Comparison of ENCODE assay signal across 27 mouse cellular contexts in genomic region chr4:55366014-55366413, GRCm38 (mm10). TPM values are rescaled to one million over a fixed set of nuclear protein-coding genes. Genes with fewer than 3 reads are reported as not detected.
DNase-seq lines count a peak whose midpoint lies in the region; ATAC-seq and TF ChIP-seq lines count a peak whose summit lies in the region.
"Had no signal": no experiment of that assay in that cellular context is flagged by ENCODE, and none has a peak within 500 bp of the region (broad histone marks: within the 10 kb centered on the region; RNA-seq: fewer than 3 reads in every experiment).

No protein-coding gene starts in this region.

- no peak overlapping the region for H3K9ac ChIP-seq in ES-E14 (ENCODE audit: insufficient read depth, low read depth, low read length, poor library complexity, severe bottlenecking)
- H3K9ac ChIP-seq in liver, embryonic 12.5 days, result no peak overlapping the region
- H3K9ac ChIP-seq: embryonic facial prominence, embryonic 12.5 days; hindbrain, embryonic 15.5 days; intestine, embryonic 15.5 days; limb, embryonic 15.5 days; liver, embryonic 14.5 days; midbrain, embryonic 13.5 days; stomach, embryonic 15.5 days had no signal

- no peaks in the 10 kb centered on the region for H3K9me3 ChIP-seq in ES-E14 (ENCODE audit: control insufficient read depth, insufficient read depth, low read depth, low read length)
- no peaks in the 10 kb centered on the region for H3K9me3 ChIP-seq in liver, embryonic 12.5 days (replicated peaks)
- H3K9me3 ChIP-seq: embryonic facial prominence, embryonic 12.5 days; hindbrain, embryonic 15.5 days; intestine, embryonic 15.5 days; limb, embryonic 10.5 days; limb, embryonic 15.5 days; megakaryocyte, embryonic 14.5 days; stomach, embryonic 15.5 days had no signal

- peak; percentile 46 for DNase-seq in A20 (ENCODE audit: low read depth, low spot score)
- no peak for DNase-seq in ES-E14 (ENCODE audit: low read depth, low spot score)
- DNase-seq in gastrocnemius, postnatal 10 days, result no peak
- DNase-seq: adrenal gland, adult 8-10 months; cerebellum, adult 8-10 months; cerebellum, postnatal 25 days; heart, adult 18-20 months; heart, postnatal 4 days; kidney, adult 8-10 months; lung, adult 2 months; lung, postnatal 14 days had no signal

- peaks cover 10% of the 10 kb centered on the region for H3K36me3 ChIP-seq in ES-E14 (ENCODE audit: control insufficient read depth, insufficient read depth, low read length, poor library complexity, severe bottlenecking)
- peaks cover 47% of the 10 kb centered on the region for H3K36me3 ChIP-seq in liver, embryonic 12.5 days
- H3K36me3 ChIP-seq: intestine, embryonic 15.5 days had no signal

- no peaks in the 10 kb centered on the region for H3K27me3 ChIP-seq in liver, embryonic 12.5 days (replicated peaks)
- H3K27me3 ChIP-seq: embryonic facial prominence, embryonic 12.5 days; hindbrain, embryonic 15.5 days; intestine, embryonic 15.5 days; limb, embryonic 15.5 days; megakaryocyte, embryonic 14.5 days; midbrain, embryonic 13.5 days; stomach, embryonic 15.5 days had no signal

- peak; percentile 83 for ATAC-seq in granulocyte monocyte progenitor cell, adult 5-6 weeks (replicated peaks; ENCODE audit: poor library complexity, severe bottlenecking)
- 0 out of 2 replicates have a peak, but pooled peaks have one; percentile 50 for ATAC-seq in monocyte, adult 5-6 weeks (replicated peaks; ENCODE audit: insufficient number of reproducible peaks, low FRiP score, low TSS enrichment, poor library complexity, severe bottlenecking)
- no peak for ATAC-seq in liver, embryonic 12.5 days
- ATAC-seq in cerebellum, adult (ENCODE audit: insufficient number of reproducible peaks, low FRiP score, low TSS enrichment), result no peak
- ATAC-seq: forebrain, embryonic 14.5 days; intestine, embryonic 15.5 days; midbrain, embryonic 13.5 days had no signal

- WGBS in liver, embryonic 12.5 days (ENCODE audit: insufficient replicate concordance), result 35% methylated on average over 1 of the region's 1 CpGs

- no peak overlapping the region for H3K4me2 ChIP-seq in liver, embryonic 12.5 days
- H3K4me2 ChIP-seq: embryonic facial prominence, embryonic 12.5 days; heart, embryonic 11.5 days; hindbrain, embryonic 15.5 days; intestine, embryonic 15.5 days; limb, embryonic 15.5 days; midbrain, embryonic 13.5 days; stomach, embryonic 15.5 days had no signal

- no peak overlapping the region for H3K4me3 ChIP-seq in ES-E14 (ENCODE audit: insufficient read depth in 1 of 2, low read depth in 1 of 2, low read length in 2 of 2, poor library complexity in 1 of 2, severe bottlenecking in 1 of 2)
- H3K4me3 ChIP-seq in liver, embryonic 12.5 days, result no peak overlapping the region
- H3K4me3 ChIP-seq: embryonic facial prominence, embryonic 12.5 days; hindbrain, embryonic 15.5 days; intestine, embryonic 15.5 days; limb, embryonic 10.5 days; limb, embryonic 15.5 days; megakaryocyte, embryonic 14.5 days; midbrain, embryonic 13.5 days; stomach, embryonic 15.5 days had no signal

- H3K4me1 ChIP-seq in ES-E14 (ENCODE audit: control insufficient read depth in 2 of 2, insufficient read depth in 2 of 2, low read length in 2 of 2, poor library complexity in 1 of 2), result 0 out of 4 replicates have a peak, but pooled peaks cover 0 to 2% of the 10 kb centered on the region in 2 experiments
- no peaks in the 10 kb centered on the region for H3K4me1 ChIP-seq in liver, embryonic 12.5 days
- H3K4me1 ChIP-seq: embryonic facial prominence, embryonic 12.5 days; intestine, embryonic 15.5 days; limb, embryonic 10.5 days; stomach, embryonic 15.5 days had no signal

- H3K27ac ChIP-seq in ES-E14 (ENCODE audit: insufficient read depth, low read depth, low read length, poor library complexity, severe bottlenecking), result no peak overlapping the region
- H3K27ac ChIP-seq in liver, embryonic 12.5 days, result no peak overlapping the region
- H3K27ac ChIP-seq: embryonic facial prominence, embryonic 12.5 days; hindbrain, embryonic 15.5 days; intestine, embryonic 15.5 days; kidney, postnatal 0 days; limb, embryonic 10.5 days; limb, embryonic 15.5 days; liver, embryonic 14.5 days; midbrain, embryonic 13.5 days; stomach, embryonic 15.5 days had no signal

- in situ Hi-C loops in ES-E14 (cut with MboI; ENCODE audit: low sequenced_read_pairs in 2 of 2, unreplicated experiment in 2 of 2), result no loop called here

TF ChIP-seq in ES-E14, 5 proteins besides CTCF, POLR2A, EP300 and RAD21:
- TF ChIP-seq CHD2 (IDR thresholded peaks at IDR 0.05; ENCODE audit: low read depth, low read length), result no peak
- TF ChIP-seq ZNF384 (IDR thresholded peaks at IDR 0.05; ENCODE audit: low read depth, low read length), result 0 out of 2 replicates have a peak, but pooled peaks have one; percentile 16

RNA-seq across cellular contexts. Expression of gene Rad23b, which starts 16.2 kb away (rescaled TPM):
- total RNA-seq in ES-E14 (2012; rRNA removed), result 179 and 188 TPM in 2 replicates
- total RNA-seq in granulocyte monocyte progenitor cell, adult 5-6 weeks (2014; fragmentation: Nextera tagmentation), result 89.4 and 122 TPM in 2 replicates
- 203 and 269 TPM in 2 replicates for total RNA-seq in granulocyte monocyte progenitor cell, adult 5-6 weeks (2017)
- total RNA-seq in monocyte, adult 5-6 weeks (2017), result 78.7 to 109 TPM (median 79.7 TPM) in 3 replicates
- 100 to 1,000 TPM; 122 to 131 TPM for total RNA-seq in gastrocnemius, postnatal 10 days (2021)
- polyA plus RNA-seq in liver, embryonic 12.5 days (2016; fragmentation: Nextera tagmentation; extraction: Ambion mirVana), result 65.0 and 65.6 TPM in 2 replicates

Comparison
In these comparisons a context has a peak if more than half of its experiments do, and no peak if none do; other contexts are left out.
1. ATAC-seq: peak in granulocyte monocyte progenitor cell, adult 5-6 weeks (single experiment) and monocyte, adult 5-6 weeks (single experiment); none in liver, embryonic 12.5 days (single experiment) and cerebellum, adult (single experiment).